ENCODE assay signal across 14 mouse cellular contexts in the genomic region with DNA sequence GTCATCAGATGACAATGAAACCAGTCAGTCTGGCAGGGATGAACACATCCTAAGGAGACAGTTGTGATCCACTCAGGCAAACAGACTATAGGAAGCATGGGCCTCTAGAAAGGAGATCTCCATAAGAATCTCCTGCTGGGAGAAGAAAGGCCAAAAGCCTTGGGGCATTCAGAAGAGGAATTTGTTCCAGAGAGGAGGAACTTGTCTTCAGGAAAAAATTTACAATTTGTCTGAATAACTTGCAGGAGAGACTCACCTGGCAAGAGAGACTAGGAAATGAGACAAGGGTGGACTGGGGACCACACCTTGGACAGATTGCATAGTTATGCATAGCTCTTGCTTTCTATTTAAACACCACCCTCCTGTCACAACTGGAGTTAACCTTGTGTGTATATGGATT.
"Had no signal": no experiment of that assay in that cellular context is flagged by ENCODE, and none has a peak within 500 bp of the region (broad histone marks: within the 10 kb centered on the region; RNA-seq: fewer than 3 reads in every experiment).

No protein-coding gene starts in this region.

- H3K4me1 ChIP-seq: neural tube, embryonic 15.5 days; stomach, embryonic 15.5 days had no signal

- H3K36me3 ChIP-seq: neural tube, embryonic 15.5 days; stomach, embryonic 15.5 days had no signal

- H3K27ac ChIP-seq: neural tube, embryonic 15.5 days; stomach, embryonic 15.5 days; stomach, postnatal 0 days had no signal

- H3K27me3 ChIP-seq: neural tube, embryonic 15.5 days; stomach, embryonic 15.5 days had no signal

- H3K9ac ChIP-seq: neural tube, embryonic 15.5 days; stomach, embryonic 15.5 days had no signal

- H3K4me2 ChIP-seq: neural tube, embryonic 15.5 days; stomach, embryonic 15.5 days had no signal

- H3K9me3 ChIP-seq: neural tube, embryonic 15.5 days; stomach, embryonic 15.5 days had no signal

- DNase-seq: right cerebral cortex, adult 18-20 months; right cerebral cortex, postnatal 14 days; right cerebral cortex, postnatal 25 days; right cerebral cortex, postnatal 4 days; spleen, adult 18-20 months; thymus, adult 18-20 months; thymus, adult 2 months; thymus, postnatal 14 days; thymus, postnatal 25 days; thymus, postnatal 36 days; thymus, postnatal 4 days had no signal

- H3K4me3 ChIP-seq: neural tube, embryonic 15.5 days; stomach, embryonic 15.5 days had no signal
